Mouse (Mus musculus): ENCODE data around the gene Ntn3.

GRCm38 (mm10) chr17:24156394-24156793 is 52.9 kb downstream of the Ntn3 start:
- no peak for TF ChIP-seq EP300 (IDR thresholded peaks at IDR 0.05; ENCODE audit: low read depth)
- no peak for TF ChIP-seq CTCF (IDR thresholded peaks at IDR 0.05; ENCODE audit: low read depth)

All from liver, postnatal 0 days (tissue).